19 mouse cellular contexts compared by ENCODE assay signal in the genomic region with DNA sequence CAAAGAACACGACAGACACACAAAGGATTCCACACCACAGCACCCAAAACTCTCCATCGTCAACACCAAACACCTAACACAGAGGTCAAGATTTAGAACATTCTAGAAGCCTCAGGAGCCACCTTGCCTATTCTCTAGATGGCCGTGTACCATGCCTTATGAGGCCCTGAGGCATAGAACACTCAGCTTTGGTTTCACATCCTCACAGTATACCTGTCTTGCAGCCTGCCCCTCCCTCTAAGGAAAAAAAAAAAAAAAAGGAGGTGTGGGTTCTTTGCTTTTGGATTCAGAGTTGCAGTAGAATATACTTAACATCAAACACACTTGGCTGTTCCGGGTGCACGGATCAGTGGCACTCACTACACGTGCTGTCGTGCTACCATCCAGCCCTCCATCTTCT. TPM values are rescaled to one million over a fixed set of nuclear protein-coding genes. Genes with fewer than 3 reads are reported as not detected.
DNase-seq lines count a peak whose midpoint lies in the region; ATAC-seq and TF ChIP-seq lines count a peak whose summit lies in the region.
"Had no signal": no experiment of that assay in that cellular context is flagged by ENCODE, and none has a peak within 500 bp of the region (broad histone marks: within the 10 kb centered on the region; RNA-seq: fewer than 3 reads in every experiment).

No protein-coding gene starts in this region.

- no peak overlapping the region for H3K4me2 ChIP-seq in liver, embryonic 15.5 days
- no peak overlapping the region for H3K4me2 ChIP-seq in intestine, embryonic 15.5 days (replicated peaks)
- no peak overlapping the region for H3K4me2 ChIP-seq in stomach, embryonic 15.5 days
- no peak overlapping the region for H3K4me2 ChIP-seq in midbrain, embryonic 13.5 days (replicated peaks)
- H3K4me2 ChIP-seq: lung, embryonic 14.5 days had no signal

- H3K9ac ChIP-seq in liver, embryonic 15.5 days = no peak overlapping the region
- H3K9ac ChIP-seq in intestine, embryonic 15.5 days = no peak overlapping the region
- no peak overlapping the region for H3K9ac ChIP-seq in stomach, embryonic 15.5 days
- H3K9ac ChIP-seq in midbrain, embryonic 13.5 days (replicated peaks) = no peak overlapping the region
- H3K9ac ChIP-seq: lung, embryonic 14.5 days had no signal

- no peak for DNase-seq in liver
- peak; percentile 57 for DNase-seq in CD4-positive, CD25-positive, alpha-beta regulatory T cell, adult 2 months (ENCODE audit: low read depth, low spot score)
- DNase-seq in left cerebral cortex, postnatal 10 days (ENCODE audit: extremely low spot score in 1 of 2, low spot score in 2 of 2) = no peak
- DNase-seq in left cerebral cortex, adult 2 months (ENCODE audit: extremely low spot score in 1 of 2, low spot score in 2 of 2) = no peak
- DNase-seq: adrenal gland, postnatal 10 days; cerebellum, adult 11-12 months; heart, postnatal 4 days; layer of hippocampus, postnatal 36 days; lung, embryonic 14.5 days; midbrain, embryonic 14.5 days; right cerebral cortex, adult 18-20 months; thymus, adult 2 months had no signal

- no peaks in the 10 kb centered on the region for H3K27me3 ChIP-seq in liver, embryonic 15.5 days
- H3K27me3 ChIP-seq in intestine, embryonic 15.5 days (replicated peaks) = no peaks in the 10 kb centered on the region
- H3K27me3 ChIP-seq in stomach, embryonic 15.5 days (replicated peaks) = no peaks in the 10 kb centered on the region
- H3K27me3 ChIP-seq in midbrain, embryonic 13.5 days = 0 out of 2 replicates have a peak, but pooled peaks cover 2% of the 10 kb centered on the region

- intact Hi-C loops in left cerebral cortex, postnatal 10 days (cut with DNase I) = no loop called here
- intact Hi-C loops in left cerebral cortex, adult 2 months (cut with DNase I) = no loop called here

- no peak overlapping the region for H3K4me3 ChIP-seq in liver, embryonic 15.5 days (replicated peaks)
- H3K4me3 ChIP-seq in intestine, embryonic 15.5 days (replicated peaks) = no peak overlapping the region
- no peak overlapping the region for H3K4me3 ChIP-seq in stomach, embryonic 15.5 days (replicated peaks)
- no peak overlapping the region for H3K4me3 ChIP-seq in left cerebral cortex, adult 2 months
- no peak overlapping the region for H3K4me3 ChIP-seq in midbrain, embryonic 13.5 days (replicated peaks)
- H3K4me3 ChIP-seq: erythroblast, embryonic 14.5 days had no signal

- ATAC-seq in liver, embryonic 15.5 days (ENCODE audit: insufficient read depth) = no peak
- no peak for ATAC-seq in intestine, embryonic 15.5 days
- ATAC-seq in stomach, embryonic 15.5 days (ENCODE audit: insufficient read depth, low FRiP score, low read depth) = no peak
- no peak for ATAC-seq in midbrain, embryonic 13.5 days
- ATAC-seq: forebrain, embryonic 14.5 days; hindbrain, postnatal 0 days had no signal

- peaks cover 96% of the 10 kb centered on the region for H3K4me1 ChIP-seq in liver, embryonic 15.5 days (replicated peaks)
- H3K4me1 ChIP-seq in intestine, embryonic 15.5 days (replicated peaks) = peaks cover 50% of the 10 kb centered on the region
- peaks cover 55% of the 10 kb centered on the region for H3K4me1 ChIP-seq in stomach, embryonic 15.5 days
- peaks cover 68% of the 10 kb centered on the region for H3K4me1 ChIP-seq in midbrain, embryonic 13.5 days (replicated peaks)

- WGBS in liver, embryonic 15.5 days (ENCODE audit: insufficient replicate concordance) = 81% methylated on average over 7 of the region's 7 CpGs
- WGBS in intestine, embryonic 15.5 days = 73% methylated on average over 7 of the region's 7 CpGs
- WGBS in stomach, embryonic 15.5 days = 79% methylated on average over 7 of the region's 7 CpGs
- 92% methylated on average over 7 of the region's 7 CpGs for WGBS in midbrain, embryonic 13.5 days

- no peak for TF ChIP-seq CTCF in left cerebral cortex, adult 2 months (IDR thresholded peaks at IDR 0.05)

- H3K36me3 ChIP-seq in liver, embryonic 15.5 days (replicated peaks) = no peaks in the 10 kb centered on the region
- H3K36me3 ChIP-seq in intestine, embryonic 15.5 days = no peaks in the 10 kb centered on the region
- H3K36me3 ChIP-seq in stomach, embryonic 15.5 days = no peaks in the 10 kb centered on the region
- no peaks in the 10 kb centered on the region for H3K36me3 ChIP-seq in midbrain, embryonic 13.5 days

- H3K9me3 ChIP-seq in liver, embryonic 15.5 days (replicated peaks) = no peaks in the 10 kb centered on the region
- no peaks in the 10 kb centered on the region for H3K9me3 ChIP-seq in intestine, embryonic 15.5 days
- H3K9me3 ChIP-seq in stomach, embryonic 15.5 days = no peaks in the 10 kb centered on the region
- no peaks in the 10 kb centered on the region for H3K9me3 ChIP-seq in midbrain, embryonic 13.5 days

- 0 out of 2 replicates have a peak overlapping the region, but pooled peaks have one; percentile 64 for H3K27ac ChIP-seq in liver, embryonic 15.5 days (replicated peaks)
- peak overlapping the region; percentile 75 for H3K27ac ChIP-seq in intestine, embryonic 15.5 days
- peak overlapping the region; percentile 65 for H3K27ac ChIP-seq in stomach, embryonic 15.5 days
- H3K27ac ChIP-seq in left cerebral cortex, adult 2 months = no peak overlapping the region
- H3K27ac ChIP-seq in midbrain, embryonic 13.5 days = no peak overlapping the region
- H3K27ac ChIP-seq: hindbrain, postnatal 0 days had no signal

RNA-seq across cellular contexts. Expression of gene Ccdc88c, which starts 17.8 kb away (rescaled TPM):
- polyA plus RNA-seq in liver, embryonic 15.5 days (2015; fragmentation: Nextera tagmentation; extraction: Ambion mirVana) = 5.5 TPM in 2 replicates
- 13.6 and 14.9 TPM in 2 replicates for polyA plus RNA-seq in intestine, embryonic 15.5 days (2015; fragmentation: Nextera tagmentation; extraction: Ambion mirVana)
- polyA plus RNA-seq in stomach, embryonic 15.5 days (2015; fragmentation: Nextera tagmentation; extraction: Ambion mirVana) = 9.4 and 11.1 TPM in 2 replicates
- 10 to 100 TPM; 26.3 TPM for total RNA-seq in left cerebral cortex, postnatal 10 days (2021)
- total RNA-seq in left cerebral cortex, adult 2 months (2021) = 10 to 100 TPM; 23.2 to 30.1 TPM
- 15.6 and 16.5 TPM in 2 replicates for polyA plus RNA-seq in midbrain, embryonic 13.5 days (2015; fragmentation: Nextera tagmentation; extraction: Ambion mirVana)

Comparison
In these comparisons a context has a peak if more than half of its experiments do, and no peak if none do; other contexts are left out.
1. H3K27ac ChIP-seq: peak in liver, embryonic 15.5 days (single experiment), intestine, embryonic 15.5 days (single experiment) and stomach, embryonic 15.5 days (single experiment); none in left cerebral cortex, adult 2 months (single experiment) and midbrain, embryonic 13.5 days (single experiment).